Mouse (Mus musculus): ENCODE data around the gene Frs2. TPM values are rescaled to one million over a fixed set of nuclear protein-coding genes. Genes with fewer than 3 reads are reported as not detected.
"Not testable (repeated sequence)": the region's sequence is repeated elsewhere in the genome, so short reads cannot be mapped to it uniquely, and the experiment has no call there.

The Frs2 gene
- polyA plus RNA-seq, 1 experiment: 4.4 TPM

DNA sequence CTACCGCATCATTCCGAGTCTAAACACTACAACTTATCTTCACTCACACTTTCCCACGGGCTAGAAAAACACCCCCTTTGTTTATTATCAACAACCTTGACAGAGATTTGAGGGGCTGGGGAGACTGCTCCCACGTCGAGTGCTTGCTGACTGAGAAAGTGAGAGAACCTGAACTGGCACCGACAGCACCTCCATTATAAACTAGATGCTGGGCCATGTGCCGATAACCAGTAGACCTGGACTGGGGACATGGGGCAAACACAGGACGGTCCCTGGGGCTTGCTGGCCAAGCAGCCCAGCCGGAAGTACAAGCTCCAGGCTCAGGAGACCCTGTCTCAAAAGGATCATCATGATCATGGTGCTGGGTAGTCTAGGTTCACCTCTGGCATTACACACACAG is 1.9 kb downstream of the Frs2 start:
- Histone ChIP-seq H3K4me3 (ENCODE audit: low read depth, low read length) (peak overlapping the region; percentile 34), H3K27ac (ENCODE audit: insufficient read depth, low read depth, low read length) (no peak overlapping the region), H3K27me3 (ENCODE audit: control insufficient read depth, insufficient read depth, low read length) (no peaks in the 10 kb centered on the region), H3K36me3 (ENCODE audit: control insufficient read depth, insufficient read depth, low read length) (no peaks in the 10 kb centered on the region), H3K4me1 (ENCODE audit: control insufficient read depth, insufficient read depth, insufficient read length, low read length) (peaks cover 20% of the 10 kb centered on the region)
- WGBS: 22% methylated on average over 9 of the region's 9 CpGs
- TF ChIP-seq CTCF (IDR thresholded peaks at IDR 0.05; ENCODE audit: extremely low read depth, insufficient read length, insufficient replicate concordance, low read depth, low read length) (no peak), POLR2A (IDR thresholded peaks at IDR 0.05; ENCODE audit: low read depth, low read length) (no peak)

DNA sequence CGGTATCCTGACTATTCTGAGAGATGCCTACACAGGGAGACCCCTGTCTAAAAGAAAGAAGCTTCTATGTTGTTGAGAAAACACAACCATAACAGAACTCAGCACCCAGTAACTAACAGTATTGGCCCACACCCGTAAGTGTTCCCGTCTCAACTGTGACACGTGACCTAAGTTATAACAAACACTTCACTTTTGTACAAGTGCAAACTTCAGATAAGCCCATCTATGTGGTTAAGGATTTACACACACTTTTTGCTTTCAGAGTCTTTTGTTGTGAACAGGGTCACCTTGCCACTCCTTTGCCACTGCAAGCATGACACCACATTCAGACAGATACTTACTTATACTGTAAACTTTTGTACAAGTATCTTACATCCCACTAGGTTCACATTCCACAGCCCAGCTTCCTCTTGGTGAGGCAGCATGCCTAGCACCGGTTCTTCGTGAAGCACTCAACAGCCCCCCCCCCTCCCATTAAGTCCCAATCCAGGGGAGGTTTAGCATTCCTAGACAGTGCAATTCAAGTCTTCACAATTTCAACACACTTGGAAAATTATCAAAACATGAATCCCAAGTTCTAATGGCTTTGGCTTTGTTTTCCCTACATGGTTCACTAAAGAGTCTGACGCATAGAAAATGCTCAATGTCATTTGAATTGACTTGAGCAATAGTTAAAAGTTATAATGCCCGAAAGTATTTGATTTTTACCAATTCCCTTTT is 2.6 kb downstream of the Frs2 start:
- Histone ChIP-seq H3K36me3 (ENCODE audit: control insufficient read depth, insufficient read depth, low read length) (no peaks in the 10 kb centered on the region), H3K4me1 (ENCODE audit: control insufficient read depth, insufficient read depth, insufficient read length, low read length) (peaks cover 20% of the 10 kb centered on the region), H3K27me3 (ENCODE audit: control insufficient read depth, insufficient read depth, low read length) (no peaks in the 10 kb centered on the region), H3K4me3 (ENCODE audit: low read depth, low read length) (no peak overlapping the region), H3K27ac (ENCODE audit: insufficient read depth, low read depth, low read length) (no peak overlapping the region)
- TF ChIP-seq POLR2A (IDR thresholded peaks at IDR 0.05; ENCODE audit: low read depth, low read length) (no peak), CTCF (IDR thresholded peaks at IDR 0.05; ENCODE audit: extremely low read depth, insufficient read length, insufficient replicate concordance, low read depth, low read length) (no peak)
- WGBS: 38% methylated on average over 8 of the region's 8 CpGs

- H3K27ac ChIP-seq (ENCODE audit: insufficient read depth, low read depth, low read length): 0 out of 2 replicates have a peak overlapping the region, but pooled peaks have one; percentile 15
Measured at GRCm38 (mm10) chr10:117144628-117145027, 3.7 kb downstream of the Frs2 start.

GRCm38 (mm10) chr10:117144071-117144470 is 4.3 kb downstream of the Frs2 start:
- TF ChIP-seq POLR2A (IDR thresholded peaks at IDR 0.05; ENCODE audit: low read depth, low read length): no peak
- TF ChIP-seq CTCF (IDR thresholded peaks at IDR 0.05; ENCODE audit: extremely low read depth, insufficient read length, insufficient replicate concordance, low read depth, low read length): no peak

More at GRCm38 (mm10) chr10:117144628-117145027, 3.7 kb downstream of the Frs2 start:
- Histone ChIP-seq H3K4me1 (ENCODE audit: control insufficient read depth, insufficient read depth, insufficient read length, low read length) (peaks cover 17% of the 10 kb centered on the region), H3K27me3 (ENCODE audit: control insufficient read depth, insufficient read depth, low read length) (no peaks in the 10 kb centered on the region), H3K4me3 (ENCODE audit: low read depth, low read length) (no peak overlapping the region), H3K36me3 (ENCODE audit: control insufficient read depth, insufficient read depth, low read length) (no peaks in the 10 kb centered on the region)
- WGBS: 44% methylated on average over 6 of the region's 6 CpGs
- TF ChIP-seq CTCF (IDR thresholded peaks at IDR 0.05; ENCODE audit: extremely low read depth, insufficient read length, insufficient replicate concordance, low read depth, low read length) (no peak), POLR2A (IDR thresholded peaks at IDR 0.05; ENCODE audit: low read depth, low read length) (no peak)

DNA sequence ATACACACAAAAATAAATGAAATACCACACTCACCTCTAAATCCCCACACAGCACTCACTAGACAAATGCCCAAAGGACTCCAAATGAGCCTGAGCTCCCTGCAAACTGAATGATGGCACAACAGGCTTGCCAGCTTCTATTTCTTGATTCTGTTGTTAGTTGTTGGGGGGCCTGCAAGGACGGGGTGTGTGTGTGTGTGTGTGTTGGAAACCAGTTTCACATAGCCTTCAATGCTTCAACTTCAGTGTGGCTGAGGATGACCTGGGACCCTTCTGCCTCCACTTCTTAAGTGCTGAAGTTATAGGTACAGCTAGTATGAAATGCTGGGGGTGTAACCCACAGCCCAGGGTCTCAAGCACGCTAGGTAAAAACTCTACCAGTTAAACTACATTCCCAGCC is 5.0 kb downstream of the Frs2 start:
- Histone ChIP-seq H3K4me1 (ENCODE audit: control insufficient read depth, insufficient read depth, insufficient read length, low read length) (peaks cover 17% of the 10 kb centered on the region), H3K27me3 (ENCODE audit: control insufficient read depth, insufficient read depth, low read length) (no peaks in the 10 kb centered on the region), H3K4me3 (ENCODE audit: low read depth, low read length) (no peak overlapping the region), H3K36me3 (ENCODE audit: control insufficient read depth, insufficient read depth, low read length) (no peaks in the 10 kb centered on the region), H3K27ac (ENCODE audit: insufficient read depth, low read depth, low read length) (no peak overlapping the region)
- 80% methylated on average over 2 of the region's 2 CpGs for WGBS
- TF ChIP-seq CTCF (IDR thresholded peaks at IDR 0.05; ENCODE audit: extremely low read depth, insufficient read length, insufficient replicate concordance, low read depth, low read length): no peak
- no peak for TF ChIP-seq POLR2A (IDR thresholded peaks at IDR 0.05; ENCODE audit: low read depth, low read length)

More at GRCm38 (mm10) chr10:117144071-117144470, 4.3 kb downstream of the Frs2 start:
- H3K36me3 ChIP-seq (ENCODE audit: control insufficient read depth, insufficient read depth, low read length): no peaks in the 10 kb centered on the region
- no peak overlapping the region for H3K4me3 ChIP-seq (ENCODE audit: low read depth, low read length)
- 69% methylated on average over 4 of the region's 4 CpGs for WGBS
- no peak overlapping the region for H3K27ac ChIP-seq (ENCODE audit: insufficient read depth, low read depth, low read length)
- H3K27me3 ChIP-seq (ENCODE audit: control insufficient read depth, insufficient read depth, low read length): no peaks in the 10 kb centered on the region
- peaks cover 17% of the 10 kb centered on the region for H3K4me1 ChIP-seq (ENCODE audit: control insufficient read depth, insufficient read depth, insufficient read length, low read length)

DNA sequence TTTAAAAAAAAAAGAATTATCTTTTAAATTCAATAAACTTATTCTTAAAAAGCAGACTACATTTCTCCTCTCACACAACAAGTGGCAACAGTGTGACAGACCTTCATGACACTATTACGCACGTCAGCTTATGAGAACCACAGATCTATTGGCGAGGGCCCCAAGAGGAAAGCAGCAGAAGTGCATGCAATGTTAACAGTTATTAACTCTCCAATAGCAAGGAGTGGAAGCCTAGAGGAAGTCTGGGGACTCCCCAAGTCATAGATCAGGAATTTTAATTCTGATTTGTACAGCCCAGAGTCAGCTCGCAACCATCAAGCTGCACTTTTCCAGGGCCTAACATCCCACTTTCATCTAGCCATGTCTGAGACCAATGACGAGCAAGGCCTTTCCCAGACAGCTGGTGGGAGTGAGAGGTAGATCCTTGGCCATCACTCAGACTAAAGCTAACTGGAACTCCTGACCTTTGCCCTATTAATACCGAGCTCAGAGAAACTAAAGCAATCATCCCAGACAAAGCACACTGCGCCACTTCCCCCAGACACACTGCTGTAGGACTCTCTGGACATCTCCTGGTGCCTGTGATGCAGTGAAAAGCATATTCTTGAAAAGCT is 6.3 kb downstream of the Frs2 start:
- Histone ChIP-seq H3K4me3 (ENCODE audit: low read depth, low read length) (no peak overlapping the region), H3K4me1 (ENCODE audit: control insufficient read depth, insufficient read depth, insufficient read length, low read length) (peaks cover 17% of the 10 kb centered on the region), H3K36me3 (ENCODE audit: control insufficient read depth, insufficient read depth, low read length) (no peaks in the 10 kb centered on the region), H3K27ac (ENCODE audit: insufficient read depth, low read depth, low read length) (no peak overlapping the region), H3K27me3 (ENCODE audit: control insufficient read depth, insufficient read depth, low read length) (no peaks in the 10 kb centered on the region)
- TF ChIP-seq CTCF (IDR thresholded peaks at IDR 0.05; ENCODE audit: extremely low read depth, insufficient read length, insufficient replicate concordance, low read depth, low read length) (no peak), POLR2A (IDR thresholded peaks at IDR 0.05; ENCODE audit: low read depth, low read length) (no peak)
- 62% methylated on average over 7 of the region's 7 CpGs for WGBS

GRCm38 (mm10) chr10:117131506-117131905 is 16.8 kb downstream of the Frs2 start:
- not testable (repeated sequence) for H3K36me3 ChIP-seq (ENCODE audit: control insufficient read depth, insufficient read depth, low read length); H3K4me1 ChIP-seq (ENCODE audit: control insufficient read depth, insufficient read depth, insufficient read length, low read length); H3K27ac ChIP-seq (ENCODE audit: insufficient read depth, low read depth, low read length); H3K4me3 ChIP-seq (ENCODE audit: low read depth, low read length); H3K27me3 ChIP-seq (ENCODE audit: control insufficient read depth, insufficient read depth, low read length)
- WGBS: 92% methylated on average over 5 of the region's 5 CpGs

Measured in small intestine, adult 2 months (tissue).